Mouse (Mus musculus) limb, embryonic 12.5 days (tissue): ENCODE measurements at regions not wholly inside any gene's neighbourhood (a gene's known extent, or its start where the extent isn't known, plus 50 kb on each side); places are given as distances from the start of the nearest gene placed in this dataset.

ENCODE experiments used
- ATAC-seq: fragments of 200-750 bp; cut with Nextera tagmentation; 2 replicates; pipeline ENCODE4 v1.8.0; 2017; ENCODE audit warnings: low read depth, moderate TSS enrichment; ENCODE audit not compliant: insufficient number of reproducible peaks, insufficient read depth, low FRiP score, low TSS enrichment
- H3K27ac ChIP-seq: fragments of 300-500 bp; sonication (generic); 2 replicates; pipeline ENCODE4 v1.5.1; 2016; ENCODE audit warnings: mild to moderate bottlenecking, moderate library complexity
- H3K27me3 ChIP-seq: fragments of 300-500 bp; sonication (generic); 2 replicates; pipeline ENCODE4 v1.6.1; 2016; ENCODE audit warnings: mild to moderate bottlenecking, moderate library complexity
- H3K36me3 ChIP-seq: fragments of 300-500 bp; sonication (generic); 2 replicates; pipeline ENCODE4 v1.6.1; 2016; ENCODE audit warnings: mild to moderate bottlenecking, moderate library complexity
- H3K4me1 ChIP-seq: fragments of 300-500 bp; sonication (generic); replicated peaks from 2 replicates; pipeline ENCODE4 v1.6.1; 2016
- H3K4me2 ChIP-seq: fragments of 300-500 bp; sonication (generic); 2 replicates; pipeline ENCODE4 v1.6.1; 2016; ENCODE audit warnings: mild to moderate bottlenecking, moderate library complexity
- H3K4me3 ChIP-seq: fragments of 300-500 bp; sonication (generic); replicated peaks from 2 replicates; pipeline ENCODE4 v1.5.1; 2016; ENCODE audit warnings: mild to moderate bottlenecking
- H3K9ac ChIP-seq: fragments of 300-500 bp; sonication (generic); replicated peaks from 2 replicates; pipeline ENCODE4 v1.6.1; 2016; ENCODE audit warnings: mild to moderate bottlenecking, moderate library complexity
- H3K9me3 ChIP-seq: fragments of 300-500 bp; sonication (generic); 2 replicates; pipeline ENCODE4 v1.6.1; 2016; ENCODE audit warnings: mild to moderate bottlenecking, moderate library complexity
- WGBS: fragments of 180-500 bp; shearing (Covaris S2); methylation state at CpG from one replicate; pipeline ENCODE4 v1.1.7; 2016; 5-methylcytosine and 5-hydroxymethylcytosine counted together

GRCm38 (mm10) chr2:168338382-168338781, 56.8 kb upstream of the Kcng1 start:
- 83% methylated on average over 4 of the region's 4 CpGs for WGBS
- no peak overlapping the region for H3K4me2 ChIP-seq
- peaks cover 17% of the 10 kb centered on the region for H3K4me1 ChIP-seq
- no peak for ATAC-seq
- no peak overlapping the region for H3K4me3 ChIP-seq
- no peaks in the 10 kb centered on the region for H3K27me3 ChIP-seq
- H3K9ac ChIP-seq, result no peak overlapping the region
- H3K9me3 ChIP-seq, result no peaks in the 10 kb centered on the region
- H3K36me3 ChIP-seq, result no peaks in the 10 kb centered on the region
- no peak overlapping the region for H3K27ac ChIP-seq

GRCm38 (mm10) chr2:168337611-168338010, 56.1 kb upstream of the Kcng1 start:
- no peak overlapping the region for H3K9ac ChIP-seq
- no peaks in the 10 kb centered on the region for H3K36me3 ChIP-seq
- H3K27ac ChIP-seq, result no peak overlapping the region
- H3K9me3 ChIP-seq, result no peaks in the 10 kb centered on the region
- H3K4me1 ChIP-seq, result peaks cover 22% of the 10 kb centered on the region
- H3K4me3 ChIP-seq, result no peak overlapping the region
- WGBS, result 70% methylated on average over 3 of the region's 3 CpGs
- ATAC-seq, result no peak
- no peak overlapping the region for H3K4me2 ChIP-seq
- H3K27me3 ChIP-seq, result no peaks in the 10 kb centered on the region

- H3K4me1 ChIP-seq, result peaks cover 14% of the 10 kb centered on the region
- WGBS, result 85% methylated on average over 11 of the region's 11 CpGs
- H3K27ac ChIP-seq, result no peak overlapping the region
- H3K27me3 ChIP-seq, result no peaks in the 10 kb centered on the region
- no peaks in the 10 kb centered on the region for H3K36me3 ChIP-seq
- H3K9ac ChIP-seq, result no peak overlapping the region
- no peak overlapping the region for H3K4me3 ChIP-seq
- H3K4me2 ChIP-seq, result no peak overlapping the region
- ATAC-seq, result no peak
- no peaks in the 10 kb centered on the region for H3K9me3 ChIP-seq
Observed at GRCm38 (mm10) chr2:168335739-168336385, 54.3 kb upstream of the Kcng1 start.

GRCm38 (mm10) chr2:168334241-168334588, 52.7 kb upstream of the Kcng1 start:
- WGBS, result 39% methylated on average over 9 of the region's 9 CpGs

GRCm38 (mm10) chr2:168333552-168334240, 52.2 kb upstream of the Kcng1 start:
- no peak overlapping the region for H3K4me2 ChIP-seq
- H3K27me3 ChIP-seq, result no peaks in the 10 kb centered on the region
- no peak overlapping the region for H3K4me3 ChIP-seq
- H3K36me3 ChIP-seq, result no peaks in the 10 kb centered on the region
- 57% methylated on average over 20 of the region's 20 CpGs for WGBS
- H3K9ac ChIP-seq, result no peak overlapping the region
- no peak for ATAC-seq
- no peak overlapping the region for H3K27ac ChIP-seq
- H3K9me3 ChIP-seq, result no peaks in the 10 kb centered on the region
- peaks cover 11% of the 10 kb centered on the region for H3K4me1 ChIP-seq

More at GRCm38 (mm10) chr2:168334241-168334588, 52.7 kb upstream of the Kcng1 start:
- H3K27ac ChIP-seq, result no peak overlapping the region
- no peak overlapping the region for H3K4me2 ChIP-seq
- H3K9me3 ChIP-seq, result no peaks in the 10 kb centered on the region
- H3K36me3 ChIP-seq, result no peaks in the 10 kb centered on the region
- H3K4me3 ChIP-seq, result no peak overlapping the region
- ATAC-seq, result no peak
- no peak overlapping the region for H3K9ac ChIP-seq
- peaks cover 11% of the 10 kb centered on the region for H3K4me1 ChIP-seq
- no peaks in the 10 kb centered on the region for H3K27me3 ChIP-seq

- Histone ChIP-seq H3K4me1 (peaks cover 11% of the 10 kb centered on the region), H3K27me3 (0 out of 2 replicates have a peak, but pooled peaks cover 5% of the 10 kb centered on the region), H3K9ac (no peak overlapping the region), H3K4me2 (no peak overlapping the region), H3K27ac (0 out of 2 replicates have a peak overlapping the region, but pooled peaks have one; percentile 29), H3K36me3 (no peaks in the 10 kb centered on the region), H3K4me3 (no peak overlapping the region), H3K9me3 (no peaks in the 10 kb centered on the region)
- 52% methylated on average over 6 of the region's 6 CpGs for WGBS
- no peak for ATAC-seq
Observed at GRCm38 (mm10) chr2:168332972-168333371, 51.4 kb upstream of the Kcng1 start.
